In the genomic region with DNA sequence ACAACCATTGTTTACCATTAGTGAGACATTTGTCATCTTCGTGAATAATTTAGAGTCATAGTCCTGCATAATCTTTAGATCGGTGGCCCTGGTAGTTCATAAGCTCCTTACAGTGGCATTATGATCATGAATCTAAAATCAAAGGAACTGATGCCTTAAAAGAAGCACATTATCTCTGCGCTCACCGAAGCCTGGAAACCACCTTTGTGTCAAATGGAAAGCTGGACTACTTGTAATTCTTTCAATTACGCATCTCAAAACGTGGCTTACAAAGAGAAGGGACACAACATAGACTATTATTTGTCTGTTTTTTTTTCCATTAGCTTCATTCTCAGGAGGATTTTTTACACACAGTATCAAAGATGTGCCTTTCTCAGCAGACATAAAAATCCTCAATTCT, we compare ENCODE assay signal across 21 mouse cellular contexts. TPM values are rescaled to one million over a fixed set of nuclear protein-coding genes. Genes with fewer than 3 reads are reported as not detected.
"Had no signal": no experiment of that assay in that cellular context is flagged by ENCODE, and none has a peak within 500 bp of the region (broad histone marks: within the 10 kb centered on the region; RNA-seq: fewer than 3 reads in every experiment).

No protein-coding gene starts in this region.

- ATAC-seq: midbrain, embryonic 16.5 days had no signal

- H3K27me3 ChIP-seq: midbrain, embryonic 12.5 days; neural tube, embryonic 13.5 days; neural tube, embryonic 15.5 days had no signal

- H3K27ac ChIP-seq: midbrain, embryonic 10.5 days; midbrain, embryonic 12.5 days; neural tube, embryonic 13.5 days; neural tube, embryonic 15.5 days had no signal

- H3K9me3 ChIP-seq: midbrain, embryonic 10.5 days; midbrain, embryonic 12.5 days; neural tube, embryonic 13.5 days; neural tube, embryonic 15.5 days had no signal

- H3K4me3 ChIP-seq: midbrain, embryonic 10.5 days; midbrain, embryonic 12.5 days; myocyte; neural tube, embryonic 13.5 days; neural tube, embryonic 15.5 days had no signal

- DNase-seq: lung, adult 18-20 months; lung, postnatal 10 days; lung, postnatal 4 days; midbrain, embryonic 14.5 days; retina, postnatal 1 day; right cerebral cortex, adult 18-20 months; right cerebral cortex, postnatal 25 days; right cerebral cortex, postnatal 4 days; spleen, adult 18-20 months; thymus, adult 18-20 months; thymus, postnatal 25 days; thymus, postnatal 4 days had no signal

- H3K4me1 ChIP-seq: midbrain, embryonic 10.5 days; midbrain, embryonic 12.5 days; neural tube, embryonic 13.5 days; neural tube, embryonic 15.5 days had no signal

- H3K4me2 ChIP-seq: lung, embryonic 14.5 days; midbrain, embryonic 12.5 days; neural tube, embryonic 13.5 days; neural tube, embryonic 15.5 days had no signal

- H3K36me3 ChIP-seq: midbrain, embryonic 10.5 days; midbrain, embryonic 12.5 days; neural tube, embryonic 13.5 days; neural tube, embryonic 15.5 days had no signal

- H3K9ac ChIP-seq: lung, embryonic 14.5 days; midbrain, embryonic 12.5 days; neural tube, embryonic 13.5 days; neural tube, embryonic 15.5 days had no signal

RNA-seq across cellular contexts. Expression of a gene that starts 45.9 kb away (rescaled TPM):
- total RNA-seq: megakaryocyte-erythroid progenitor cell, adult 5-6 weeks had no signal
- polyA plus RNA-seq: small intestine, adult 2 months had no signal
